Mouse (Mus musculus) hindlimb bud, embryonic 11.5 days (tissue): ENCODE measurements around the gene Hes3.
A peak's percentile ranks its signal among the peaks of the same experiment; 100 is the strongest.

Experiments used
- DNase-seq: peaks from one replicate; pipeline ENCODE4 v3.0.0-alpha.2; 2012; ENCODE audit warnings: low read depth, low spot score; ENCODE audit errors: extremely low spot score

Gene Hes3

DNA sequence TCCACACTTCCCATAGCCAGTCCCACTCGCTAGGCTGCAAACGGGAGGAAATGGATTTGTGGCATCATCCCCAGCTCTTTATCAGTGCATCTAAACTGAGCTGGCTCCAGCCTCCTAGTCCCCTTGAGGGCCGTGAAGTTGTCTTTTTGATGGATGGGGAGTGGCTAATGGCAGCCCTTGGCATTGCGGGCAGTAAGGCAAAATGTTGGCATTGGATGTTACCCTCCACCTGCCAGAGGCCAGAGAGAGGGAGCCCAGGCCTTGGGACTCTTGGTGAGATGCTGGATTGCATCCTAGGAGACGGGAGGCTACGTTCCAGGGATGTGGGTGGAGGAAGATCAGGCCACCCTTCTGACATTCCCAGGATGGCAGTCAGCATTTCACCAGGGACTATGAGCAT, 14.5 kb upstream of the Hes3 start:
- no peak for DNase-seq

DNA sequence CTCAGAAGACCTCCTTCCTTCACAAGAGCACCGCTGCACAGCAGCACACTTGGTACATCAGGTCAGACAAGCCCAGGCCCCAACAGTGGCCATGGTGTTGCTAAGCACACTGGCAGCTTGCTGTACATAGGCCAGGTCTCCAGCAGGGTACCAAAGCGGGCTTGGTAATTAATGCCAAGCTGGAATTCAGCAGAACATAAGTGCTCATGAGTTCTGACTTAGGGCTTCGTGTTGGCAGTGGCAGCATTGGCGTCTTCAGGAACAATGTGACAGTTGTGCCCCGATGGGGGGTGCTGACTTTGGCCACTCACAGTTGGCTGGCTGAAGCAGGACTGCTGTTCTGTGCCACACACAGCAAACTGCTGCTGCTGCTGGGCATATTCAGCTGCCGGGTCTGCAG, 13.2 kb upstream of the Hes3 start:
- DNase-seq = no peak

DNA sequence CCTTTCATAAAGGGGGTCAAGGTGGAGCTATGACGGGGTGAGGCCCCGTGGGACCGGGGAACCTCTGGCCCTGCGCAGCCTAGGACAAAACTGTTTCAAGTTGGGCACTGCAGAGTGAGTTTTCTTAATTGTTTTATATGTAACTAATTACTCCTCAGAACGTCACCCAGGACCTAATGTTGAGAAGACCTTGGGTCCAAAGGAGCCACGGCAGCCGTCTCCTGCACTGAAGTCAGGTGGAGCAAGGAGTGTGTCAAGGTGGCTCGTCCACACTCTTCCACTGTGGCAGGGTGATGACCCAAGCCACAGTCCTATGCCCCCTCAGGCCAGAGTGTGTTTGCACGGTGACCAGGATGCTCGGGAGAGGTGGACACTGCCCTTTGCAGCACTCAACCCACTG, 11.7 kb upstream of the Hes3 start:
- no peak for DNase-seq

DNA sequence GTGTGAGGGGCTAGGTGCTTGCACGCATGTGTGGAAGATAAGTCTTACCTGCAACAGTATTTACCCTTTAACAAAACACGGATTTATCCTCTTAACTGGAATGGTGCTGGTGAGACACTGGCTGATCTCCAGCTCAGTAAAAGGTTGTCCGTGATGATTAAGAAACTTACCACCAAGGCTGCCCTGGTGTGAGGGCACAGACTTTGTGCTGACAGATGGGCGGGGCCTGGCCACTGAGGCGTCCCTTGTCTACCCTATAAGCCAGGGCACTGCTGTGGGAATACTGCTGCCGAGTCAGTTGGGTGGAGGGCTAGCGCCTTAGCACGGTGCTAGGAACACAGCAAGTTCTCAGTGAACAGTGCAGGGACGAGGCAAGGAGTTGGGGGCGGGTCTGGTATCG, 10.6 kb upstream of the Hes3 start:
- no peak for DNase-seq

DNA sequence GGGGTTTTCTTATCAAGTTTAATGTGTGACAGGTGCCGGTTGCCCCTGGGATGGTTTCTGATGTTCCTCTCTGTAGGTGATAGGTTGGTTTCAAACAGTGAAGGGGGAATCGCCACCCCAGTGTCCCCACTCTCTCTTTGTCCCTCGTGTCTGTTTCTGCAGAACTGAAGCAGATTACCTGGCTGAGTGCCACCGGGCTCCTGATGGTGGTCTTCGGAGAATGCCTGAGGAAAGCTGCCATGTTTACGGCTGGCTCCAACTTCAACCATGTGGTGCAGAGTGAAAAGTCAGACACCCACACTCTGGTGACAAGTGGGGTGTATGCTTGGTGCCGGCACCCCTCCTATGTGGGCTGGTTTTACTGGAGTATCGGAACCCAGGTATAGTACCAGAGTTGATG, 8.9 kb upstream of the Hes3 start:
- no peak for DNase-seq

DNA sequence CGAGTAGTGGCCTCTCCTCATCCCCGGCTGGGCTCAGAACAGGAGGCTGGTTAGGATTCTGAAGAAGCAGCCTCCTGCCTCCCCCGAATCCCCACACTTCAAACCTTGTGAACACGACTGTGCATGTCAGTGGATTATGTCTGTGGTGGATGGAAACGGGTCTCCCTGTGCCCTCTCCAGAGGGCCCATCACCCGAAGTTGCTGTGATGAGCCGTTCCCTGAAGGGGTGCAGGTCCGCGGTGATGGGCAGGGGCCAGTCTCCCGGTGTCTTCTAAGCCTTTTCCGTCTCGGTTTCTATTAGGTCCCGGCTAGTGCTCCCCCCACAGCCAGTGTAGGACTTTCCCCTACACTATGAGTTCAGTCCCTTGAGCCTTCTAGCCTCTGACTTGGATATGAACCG, 7.4 kb upstream of the Hes3 start:
- no peak for DNase-seq

DNA sequence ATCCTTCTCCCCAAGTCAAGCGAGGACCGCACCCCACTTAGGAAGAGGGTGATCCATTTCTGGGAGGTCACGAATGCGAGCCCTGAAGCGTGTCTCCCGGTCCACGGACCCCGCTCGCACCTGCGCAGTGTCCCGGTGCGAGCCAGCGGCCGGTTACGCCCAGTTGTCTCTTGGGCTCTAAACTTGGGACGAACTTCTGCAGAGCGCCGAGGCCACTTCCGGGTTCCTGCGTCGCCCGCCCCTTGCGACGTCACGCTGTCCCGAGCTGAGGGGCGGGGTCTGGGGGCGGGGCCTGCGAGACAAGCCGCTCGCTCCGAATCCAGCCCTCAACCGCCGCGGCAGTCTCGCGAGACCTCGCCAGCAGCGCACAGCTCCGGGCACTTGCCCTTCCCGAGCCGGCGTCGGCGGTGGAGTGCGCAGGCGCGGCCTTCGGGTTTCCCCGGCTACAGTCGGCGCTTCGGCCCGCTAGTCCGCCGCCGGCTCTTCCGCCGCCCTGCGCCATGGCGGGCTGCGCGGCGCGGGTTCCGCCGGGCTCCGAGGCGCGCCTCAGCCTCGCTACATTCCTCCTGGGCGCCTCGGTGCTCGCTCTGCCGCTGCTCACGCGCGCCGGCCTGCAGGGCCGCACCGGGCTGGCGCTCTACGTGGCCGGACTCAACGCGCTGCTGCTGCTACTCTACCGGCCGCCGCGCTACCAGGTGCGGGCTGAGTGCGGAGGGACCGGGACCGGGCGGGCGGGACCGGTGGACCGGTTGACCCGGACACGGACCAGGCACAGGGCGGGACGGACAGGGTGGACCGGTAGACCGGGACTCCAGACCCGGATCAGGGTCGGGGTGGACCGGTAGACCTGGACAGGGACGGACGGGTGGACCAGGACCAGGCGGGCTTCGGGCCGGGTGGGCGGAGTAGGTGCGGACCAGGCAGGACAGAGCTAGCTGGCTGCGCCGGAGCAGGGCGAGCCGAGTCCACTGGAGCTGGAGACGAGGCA, 5.7 kb upstream of the Hes3 start, which contains the start of gene Icmt:
Gene Icmt (plus strand): TSS at position 354 of the 988 bp plus-strand sequence.
- DNase-seq = peak; percentile 82

DNA sequence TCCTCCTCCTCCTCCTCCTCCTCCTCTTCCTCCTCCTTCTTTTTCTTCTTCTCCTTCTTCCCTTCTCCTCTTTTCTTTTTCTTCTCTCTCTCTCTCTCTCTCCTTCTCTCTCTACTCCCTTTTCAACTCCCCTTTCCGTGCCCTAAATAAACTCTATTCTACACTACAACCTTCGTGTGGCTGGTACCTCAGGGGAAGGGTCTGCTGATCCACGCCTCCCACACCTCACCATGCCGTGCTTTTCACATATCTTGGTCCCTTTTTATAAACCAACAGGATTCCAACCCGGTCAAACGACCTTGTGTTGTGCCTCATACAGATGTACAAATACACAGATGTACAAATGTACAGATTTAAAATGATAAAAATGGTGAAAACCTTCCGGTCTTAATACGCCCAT, 4.9 kb upstream of the Hes3 start:
- no peak for DNase-seq

DNA sequence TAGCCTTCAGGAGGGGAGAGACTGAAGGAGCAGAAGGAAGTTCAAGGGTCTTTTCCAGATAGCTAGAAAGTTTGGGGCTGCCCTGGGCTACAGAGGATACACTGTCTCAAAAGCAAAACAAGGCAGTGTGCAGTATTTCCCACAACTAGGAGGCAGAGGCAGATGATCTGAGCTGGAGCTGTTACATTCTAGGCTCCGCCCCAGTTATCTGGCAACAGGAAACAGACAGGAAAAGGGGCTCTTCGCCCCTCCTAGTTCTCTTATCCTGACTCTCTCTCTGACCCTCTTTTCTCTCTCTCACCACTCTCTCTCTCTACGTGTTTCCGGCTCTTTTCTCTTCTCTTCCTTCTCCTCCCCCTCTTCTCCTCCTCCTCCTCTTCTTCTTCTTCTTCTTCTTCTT, 4.5 kb upstream of the Hes3 start:
- DNase-seq = no peak

DNA sequence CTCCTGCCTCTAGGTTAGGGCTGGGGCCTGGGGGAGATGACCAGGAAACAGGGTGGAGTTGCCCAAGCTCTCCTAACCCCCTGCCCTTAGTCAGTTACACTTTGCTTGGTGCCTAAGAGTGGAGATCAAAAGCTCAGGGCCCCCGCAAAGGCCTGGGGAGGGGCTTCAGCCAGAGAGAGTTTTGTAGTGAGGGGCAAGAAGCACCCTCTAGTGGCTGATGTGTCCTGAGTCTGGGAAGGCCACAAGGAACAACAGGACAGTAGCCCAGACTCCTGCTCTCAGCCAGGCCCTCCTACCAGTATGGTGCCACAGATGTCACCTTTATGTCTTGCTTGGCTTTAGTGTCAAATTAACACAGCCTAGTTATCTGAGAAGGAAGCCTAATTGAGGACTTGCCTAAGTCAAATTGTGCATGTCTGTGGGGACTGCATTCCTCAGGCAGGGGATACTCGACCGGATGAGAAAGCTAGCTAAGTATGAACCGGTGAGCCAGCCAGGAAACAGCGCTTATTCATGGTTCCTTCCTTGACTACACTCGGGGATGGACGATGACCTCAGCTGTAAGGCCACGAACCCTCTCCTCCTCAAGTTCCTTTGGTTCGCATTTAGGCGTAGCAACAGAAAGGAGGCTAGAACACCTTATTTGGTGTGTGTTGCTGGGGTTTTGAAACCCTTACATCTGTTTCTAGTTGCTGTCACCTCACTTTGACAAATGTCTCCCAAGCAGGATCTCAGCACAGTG, 2.9 kb upstream of the Hes3 start:
- DNase-seq = no peak

DNA sequence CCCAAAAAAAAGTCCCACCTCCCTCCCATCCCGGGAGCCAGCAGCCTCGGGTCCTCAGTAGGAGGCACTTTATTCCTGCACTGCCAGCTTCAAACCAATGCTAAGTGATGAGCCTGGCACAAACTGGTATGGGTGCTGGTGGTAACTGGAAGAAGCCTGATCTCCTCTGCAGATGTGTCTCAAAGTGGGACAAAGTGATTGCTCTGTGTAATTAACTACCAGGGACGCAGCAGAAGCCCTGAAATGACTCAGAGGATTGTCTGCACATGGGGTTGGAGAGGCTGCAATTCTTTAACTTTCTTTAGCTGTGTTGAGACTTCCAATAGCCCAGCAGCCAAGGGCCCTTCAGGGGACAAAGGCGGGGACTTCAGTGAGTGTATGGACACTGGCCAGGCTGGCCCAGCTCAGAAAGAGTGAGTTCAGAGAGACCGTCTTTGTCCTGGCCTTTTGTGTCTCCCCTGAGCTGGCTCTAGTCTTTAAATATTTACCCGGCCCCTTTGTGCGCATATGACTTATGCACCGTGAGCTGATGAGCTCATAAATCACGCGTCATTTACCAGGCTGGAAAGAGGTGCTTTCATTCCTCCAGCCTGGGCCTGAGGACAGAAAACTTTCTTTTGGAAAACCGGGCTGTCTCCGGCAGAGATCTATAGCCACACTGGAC, 772 bp upstream of the Hes3 start:
- DNase-seq = no peak

DNA sequence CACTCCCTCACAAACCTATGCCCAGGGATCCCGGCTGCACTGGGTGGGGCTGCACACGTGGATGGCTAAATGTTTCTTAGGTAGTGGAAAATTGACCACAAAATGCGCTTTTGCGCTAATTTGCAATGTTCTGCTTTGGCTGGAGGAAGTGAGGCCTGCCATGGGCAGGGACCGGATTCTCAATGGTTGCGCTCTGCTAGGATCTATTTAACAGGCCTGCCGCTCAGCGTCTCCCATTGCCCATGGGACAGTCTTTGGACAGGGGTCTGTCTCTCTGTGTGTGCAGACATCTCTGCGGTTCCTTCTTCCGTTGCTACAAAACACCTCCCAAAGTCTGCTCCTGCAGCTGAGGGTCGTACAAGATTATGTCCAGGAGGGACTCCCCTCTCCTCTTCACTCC, 471 bp downstream of the Hes3 start:
- no peak for DNase-seq

DNA sequence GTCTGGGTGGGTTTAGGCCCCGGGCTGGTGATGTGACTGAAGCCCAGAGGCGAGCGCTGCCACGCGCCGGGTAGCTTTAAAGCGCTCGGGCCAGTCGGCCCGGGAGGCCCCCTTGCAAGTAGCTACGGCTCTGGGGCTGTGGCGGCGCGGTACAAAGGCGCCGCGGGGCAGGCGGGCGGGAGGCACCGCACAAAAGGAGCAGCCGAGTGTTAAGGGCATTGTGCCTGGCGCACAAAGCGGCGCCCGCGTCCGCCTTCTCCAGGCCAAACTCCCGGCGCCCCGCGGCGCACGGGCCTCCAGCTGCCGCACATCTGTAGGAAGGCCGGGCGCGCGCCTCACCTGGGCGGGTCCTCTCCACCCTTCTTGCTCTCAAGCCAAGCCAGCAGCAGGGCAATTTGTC, 1.1 kb downstream of the Hes3 start:
- DNase-seq = no peak

DNA sequence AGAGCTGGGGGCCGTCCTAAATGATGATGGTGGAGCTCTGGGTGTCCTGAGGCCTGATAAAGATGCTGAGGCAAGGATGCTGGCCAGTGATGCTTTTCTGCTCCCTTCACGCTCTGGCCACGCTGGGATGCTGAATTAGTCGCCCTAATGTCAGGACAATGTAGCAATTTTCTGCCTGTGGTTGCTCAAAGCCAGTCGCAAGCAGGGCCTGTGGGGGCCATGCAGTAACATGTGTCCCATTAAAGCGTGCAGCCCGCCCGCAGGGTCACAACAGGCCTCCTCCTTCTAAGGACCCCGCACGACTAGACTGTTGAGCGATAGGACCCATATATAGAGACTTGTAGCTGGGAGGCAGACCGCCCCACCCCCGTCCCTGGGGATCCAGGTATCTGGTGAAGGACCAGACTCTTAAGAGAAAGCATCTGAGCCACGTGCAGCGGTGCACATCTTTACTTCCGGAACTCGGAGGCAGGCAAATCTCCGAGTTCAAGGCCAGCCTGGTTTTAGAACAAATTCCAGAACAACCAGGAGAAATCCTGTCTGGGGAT, 3.0 kb downstream of the Hes3 start:
- no peak for DNase-seq

DNA sequence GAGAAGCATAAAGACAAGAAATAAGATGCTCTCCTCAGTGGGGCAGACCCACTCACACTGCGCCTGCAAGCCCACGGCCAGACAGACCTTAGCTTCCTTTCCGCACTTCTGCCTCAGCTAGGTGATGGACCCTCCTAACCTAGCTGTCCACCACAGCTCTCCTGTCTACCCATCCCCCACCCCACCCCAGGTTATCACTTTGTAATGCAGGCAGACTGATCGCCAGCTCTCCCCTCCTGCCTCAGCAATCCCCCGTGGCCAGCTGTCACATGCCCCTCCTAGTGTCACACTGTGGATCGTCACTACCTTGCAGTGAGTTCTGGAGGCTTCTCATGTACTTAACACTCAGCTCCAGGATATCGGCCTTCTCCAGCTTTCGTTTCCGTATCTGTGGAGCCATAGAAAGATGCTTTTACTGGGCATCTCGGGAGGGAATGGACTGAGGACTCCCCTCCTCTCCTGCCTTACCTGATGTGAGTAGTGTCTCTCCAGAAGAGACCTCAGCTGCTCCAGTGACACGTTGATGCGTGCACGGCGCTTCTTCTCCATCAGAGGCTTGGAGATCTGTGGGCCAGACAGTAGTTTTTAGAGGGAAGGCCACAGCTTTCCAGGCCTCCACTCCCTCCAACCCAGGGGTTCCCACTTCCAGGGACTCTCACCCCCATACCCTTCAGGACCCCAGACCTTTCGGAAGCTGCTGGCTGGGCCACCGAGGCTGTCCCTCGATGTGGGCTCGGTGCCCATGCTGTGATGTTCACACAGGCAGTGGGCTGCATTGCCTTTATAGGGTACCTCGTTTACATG, 3.9 kb downstream of the Hes3 start:
- no peak for DNase-seq

DNA sequence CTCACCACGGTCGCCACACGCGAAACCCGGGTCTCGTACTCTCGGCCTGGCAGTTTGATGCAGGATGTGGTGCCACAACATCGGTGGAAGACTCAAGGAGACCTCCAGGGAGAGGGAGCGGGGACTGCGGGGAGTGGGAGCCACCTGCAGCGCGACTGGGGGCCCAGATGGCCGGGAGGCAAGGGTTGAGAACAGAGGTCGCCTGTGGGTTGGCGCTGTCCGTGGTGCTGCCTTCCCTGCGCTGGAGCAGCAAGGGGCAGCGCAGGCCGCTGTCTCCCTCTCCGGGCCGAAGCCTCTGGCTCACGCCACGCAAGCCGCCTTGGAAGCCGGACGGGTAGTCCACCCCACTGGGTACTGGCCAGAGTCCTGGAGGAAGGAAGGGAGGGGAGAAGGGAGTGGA, 4.6 kb downstream of the Hes3 start:
- no peak for DNase-seq

DNA sequence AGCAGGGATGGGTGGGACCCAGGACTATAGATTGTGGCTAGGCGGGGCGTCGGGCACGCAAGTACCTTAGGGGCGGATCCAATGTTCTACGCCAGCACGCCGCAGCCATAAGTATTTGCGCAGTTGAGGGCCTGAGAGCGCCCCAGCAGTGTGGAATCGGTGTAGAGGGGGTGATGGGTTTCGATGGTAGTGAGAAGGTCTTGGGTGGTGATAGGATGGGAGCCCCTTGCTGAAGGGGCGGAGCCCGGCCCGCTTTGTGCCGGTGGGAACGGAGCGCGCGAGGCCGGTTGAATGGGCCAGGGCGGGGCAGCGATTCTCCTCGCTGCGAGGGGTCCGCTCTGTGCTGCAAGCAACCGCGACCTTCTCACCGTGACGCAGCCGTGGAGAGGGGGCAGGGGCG, 5.3 kb downstream of the Hes3 start:
- DNase-seq = no peak

DNA sequence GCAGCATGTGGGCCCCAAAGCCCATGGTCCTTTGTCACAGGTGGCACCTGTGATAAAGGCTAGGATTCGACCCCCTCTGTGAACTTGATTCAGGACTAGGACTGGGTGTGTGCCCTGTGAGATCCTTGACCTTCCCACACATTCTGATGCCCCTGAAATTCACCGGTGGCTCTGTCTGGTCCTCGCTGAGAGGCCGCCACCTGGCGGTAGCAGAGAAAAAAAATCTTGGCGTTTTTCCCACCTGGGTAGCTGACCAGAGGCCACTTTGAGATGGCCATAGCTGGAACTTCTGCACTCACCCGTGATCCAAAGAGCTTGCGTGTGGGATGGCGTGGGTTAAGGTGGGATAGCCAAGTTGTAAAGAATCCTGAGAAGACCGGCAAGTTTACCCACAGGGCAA, 6.0 kb downstream of the Hes3 start:
- no peak for DNase-seq

DNA sequence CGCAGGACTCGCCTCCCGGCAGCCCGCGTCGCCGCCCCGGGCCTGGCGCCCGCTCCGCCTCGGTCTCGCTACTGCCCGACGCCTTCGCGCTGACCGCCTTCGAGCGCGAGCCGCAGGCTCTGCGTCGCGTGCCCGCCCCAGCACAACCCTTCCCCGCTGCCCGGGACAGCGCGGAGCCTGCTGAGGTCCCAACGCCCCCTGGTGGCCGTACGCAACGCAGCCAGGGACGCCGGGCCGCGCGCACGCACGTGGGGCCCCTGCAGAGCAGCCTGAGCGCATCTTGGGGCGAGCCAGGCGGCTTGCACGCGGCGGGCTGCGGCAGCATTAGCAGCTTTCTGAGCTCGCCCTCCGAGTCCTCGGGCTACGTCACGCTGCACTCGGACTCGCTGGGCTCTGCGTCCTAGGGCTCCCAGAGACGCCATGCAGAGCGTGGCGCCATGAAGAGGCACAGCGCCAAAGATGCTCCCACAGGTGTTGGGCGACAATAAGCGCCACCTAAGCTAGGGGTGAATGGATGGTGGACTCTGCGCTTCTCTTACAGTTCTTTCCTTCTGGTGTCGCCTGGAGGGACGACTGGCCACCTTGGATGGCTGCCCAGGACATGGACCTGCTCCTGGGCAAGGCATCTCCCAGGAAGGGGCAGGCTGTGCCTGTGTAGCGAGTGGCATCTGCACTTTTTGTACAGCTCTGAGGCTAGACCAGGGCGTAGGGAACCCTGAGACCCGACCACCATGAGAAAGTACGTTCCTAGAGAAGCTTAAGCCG, 8.1 kb downstream of the Hes3 start:
- DNase-seq = no peak

DNA sequence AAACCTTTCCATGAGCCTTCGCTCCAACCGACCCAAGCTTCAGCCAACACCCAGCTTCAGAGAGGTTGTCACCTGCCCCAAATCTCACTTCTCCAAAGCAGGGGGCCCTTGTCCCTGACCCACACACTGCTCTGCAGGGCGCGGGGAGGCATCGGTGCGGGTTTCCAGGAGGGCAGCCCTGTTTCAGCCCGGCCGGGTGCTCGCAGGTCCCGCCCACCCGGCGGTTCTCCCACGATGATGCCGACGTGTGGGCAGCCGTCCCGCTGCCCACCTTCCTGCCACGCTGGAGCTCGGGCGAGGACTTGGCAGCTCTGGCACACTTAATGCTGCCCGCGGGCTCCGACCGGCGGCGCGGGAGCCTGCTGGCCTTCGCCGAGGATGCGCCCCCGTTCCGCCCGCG, 8.7 kb downstream of the Hes3 start:
- DNase-seq = no peak
